Mouse (Mus musculus): ENCODE measurements around the gene Mab21l3. TPM values are rescaled to one million over a fixed set of nuclear protein-coding genes. Genes with fewer than 3 reads are reported as not detected.

Gene Mab21l3
- polyA plus RNA-seq, 1 experiment from 2014 or later = 0.12 TPM

DNA sequence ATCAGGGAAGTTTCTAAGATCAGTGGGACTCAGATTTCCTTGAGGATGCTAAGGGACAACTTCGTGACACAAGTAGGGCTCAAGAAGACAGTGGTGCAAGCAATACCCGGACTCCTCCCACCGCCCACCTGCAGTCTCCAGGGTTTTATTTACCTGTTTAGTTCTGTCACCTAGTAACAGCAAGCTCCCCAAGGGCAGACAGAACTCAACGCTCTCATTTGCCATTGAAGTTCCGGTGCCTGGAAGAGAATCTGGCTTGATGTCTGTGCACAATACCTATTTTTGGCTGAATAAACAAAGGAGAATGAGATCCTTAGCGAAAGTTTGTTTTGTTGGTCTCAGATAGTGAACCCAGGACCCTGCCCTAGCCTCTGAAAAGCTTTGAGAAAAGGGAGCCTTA lies 45.0 kb downstream of the Mab21l3 start:
- DNase-seq (ENCODE audit: low spot score) (no peak), ATAC-seq (no peak)
- Histone ChIP-seq H3K4me3 (ENCODE audit: low read depth, low read length) (no peak overlapping the region), H3K4me1 (ENCODE audit: insufficient read depth, low read depth, low read length) (peaks cover 12% of the 10 kb centered on the region; the same call in 1 of the 2 replicates), H3K27ac (ENCODE audit: low read length) (no peak overlapping the region; the same call in 1 of the 2 replicates), H3K4me2 (replicated peaks; ENCODE audit: low read depth, low read length) (no peak overlapping the region), H3K9ac (replicated peaks; ENCODE audit: low read depth) (no peak overlapping the region), H3K9me3 (ENCODE audit: low read length) (no peaks in the 10 kb centered on the region), H3K27me3 (replicated peaks; ENCODE audit: insufficient read depth, low read length) (no peaks in the 10 kb centered on the region), H3K36me3 (ENCODE audit: insufficient read depth, low read length) (no peaks in the 10 kb centered on the region)
- 53% methylated on average over 6 of the region's 6 CpGs for WGBS
- no peak for TF ChIP-seq CTCF (IDR thresholded peaks at IDR 0.05)
- no peak for TF ChIP-seq EP300 (IDR thresholded peaks at IDR 0.05)

GRCm38 (mm10) chr3:101802746-101803145 lies 46.0 kb downstream of the Mab21l3 start:
- Histone ChIP-seq H3K9me3 (ENCODE audit: low read length) (no peaks in the 10 kb centered on the region), H3K27ac (ENCODE audit: low read length) (no peak overlapping the region), H3K4me3 (ENCODE audit: low read depth, low read length) (no peak overlapping the region), H3K4me2 (replicated peaks; ENCODE audit: low read depth, low read length) (no peak overlapping the region), H3K36me3 (ENCODE audit: insufficient read depth, low read length) (no peaks in the 10 kb centered on the region), H3K27me3 (replicated peaks; ENCODE audit: insufficient read depth, low read length) (no peaks in the 10 kb centered on the region), H3K4me1 (ENCODE audit: insufficient read depth, low read depth, low read length) (peaks cover 12% of the 10 kb centered on the region; the same call in 1 of the 2 replicates), H3K9ac (replicated peaks; ENCODE audit: low read depth) (no peak overlapping the region)
- no peak for TF ChIP-seq CTCF (IDR thresholded peaks at IDR 0.05)
- TF ChIP-seq EP300 (IDR thresholded peaks at IDR 0.05) = no peak
- WGBS = 58% methylated on average over 6 of the region's 6 CpGs
- ATAC-seq (no peak), DNase-seq (ENCODE audit: low spot score) (no peak)

- TF ChIP-seq EP300 (IDR thresholded peaks at IDR 0.05) (no peak), CTCF (IDR thresholded peaks at IDR 0.05) (no peak)
- no peak overlapping the region for H3K4me3 ChIP-seq (ENCODE audit: low read depth, low read length)
- no peak overlapping the region for H3K27ac ChIP-seq (ENCODE audit: low read length)
- WGBS = 62% methylated on average over 7 of the region's 11 CpGs
- no peak overlapping the region for H3K9ac ChIP-seq (replicated peaks; ENCODE audit: low read depth)
- H3K27me3 ChIP-seq (replicated peaks; ENCODE audit: insufficient read depth, low read length) = no peaks in the 10 kb centered on the region
- H3K9me3 ChIP-seq (ENCODE audit: low read length) = no peaks in the 10 kb centered on the region
- H3K4me2 ChIP-seq (replicated peaks; ENCODE audit: low read depth, low read length) = no peak overlapping the region
- H3K36me3 ChIP-seq (ENCODE audit: insufficient read depth, low read length) = no peaks in the 10 kb centered on the region
- H3K4me1 ChIP-seq (ENCODE audit: insufficient read depth, low read depth, low read length) = peaks cover 8% of the 10 kb centered on the region; the same call in 1 of the 2 replicates
- ATAC-seq (no peak), DNase-seq (ENCODE audit: low spot score) (no peak)
Measured at GRCm38 (mm10) chr3:101800596-101801018, 48.2 kb downstream of the Mab21l3 start.

DNA sequence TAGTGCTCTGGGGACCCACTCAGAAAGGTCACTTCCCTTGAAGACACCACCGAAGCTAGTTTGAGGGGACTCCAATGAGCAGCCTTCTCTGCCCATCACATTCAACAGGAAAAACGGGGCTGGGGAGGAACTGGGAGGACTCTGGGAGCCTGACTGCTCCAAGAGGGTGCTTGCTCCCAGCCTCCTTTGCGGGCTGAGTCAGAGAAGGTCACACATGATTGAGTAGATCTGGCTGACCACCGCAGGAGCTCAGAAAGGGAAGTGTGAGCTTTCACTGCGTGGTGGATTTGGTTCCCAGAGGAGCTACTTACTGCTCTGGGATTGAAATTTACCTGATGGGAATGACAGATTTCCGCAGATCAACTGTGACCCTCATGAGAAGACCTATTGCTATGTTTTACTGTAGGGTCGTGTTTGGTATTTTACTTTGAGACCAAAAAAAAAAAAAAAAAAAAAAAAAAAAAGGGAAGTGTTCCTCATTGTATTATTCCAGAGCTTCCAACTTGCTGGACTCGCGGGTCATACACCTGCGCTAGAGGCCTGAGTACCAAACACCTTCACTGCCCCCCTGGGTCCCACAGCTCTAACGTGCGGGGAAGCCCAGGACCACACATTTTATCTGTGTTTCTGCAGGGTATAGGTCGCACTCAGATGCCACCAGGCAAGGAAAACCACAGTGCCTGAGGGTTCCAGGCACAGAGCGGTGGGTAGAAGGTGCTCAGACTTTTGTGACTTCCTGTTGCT lies 48.7 kb downstream of the Mab21l3 start:
- 56% methylated on average over 14 of the region's 14 CpGs for WGBS
- H3K9me3 ChIP-seq (ENCODE audit: low read length) = no peaks in the 10 kb centered on the region
- no peak for TF ChIP-seq EP300 (IDR thresholded peaks at IDR 0.05)
- TF ChIP-seq CTCF (IDR thresholded peaks at IDR 0.05) = no peak
- no peak overlapping the region for H3K9ac ChIP-seq (replicated peaks; ENCODE audit: low read depth)
- peak; percentile 16; the same call in 1 of the 2 replicates for ATAC-seq
- peak; percentile 61 for DNase-seq (ENCODE audit: low spot score)
- H3K36me3 ChIP-seq (ENCODE audit: insufficient read depth, low read length) = no peaks in the 10 kb centered on the region
- peaks cover 4% of the 10 kb centered on the region; the same call in 1 of the 2 replicates for H3K4me1 ChIP-seq (ENCODE audit: insufficient read depth, low read depth, low read length)
- no peak overlapping the region for H3K27ac ChIP-seq (ENCODE audit: low read length)
- H3K27me3 ChIP-seq (replicated peaks; ENCODE audit: insufficient read depth, low read length) = no peaks in the 10 kb centered on the region
- H3K4me2 ChIP-seq (replicated peaks; ENCODE audit: low read depth, low read length) = no peak overlapping the region
- no peak overlapping the region for H3K4me3 ChIP-seq (ENCODE audit: low read depth, low read length)

GRCm38 (mm10) chr3:101797830-101798709 lies 50.7 kb downstream of the Mab21l3 start:
- Histone ChIP-seq H3K9ac (replicated peaks; ENCODE audit: low read depth) (no peak overlapping the region), H3K4me2 (replicated peaks; ENCODE audit: low read depth, low read length) (no peak overlapping the region), H3K27me3 (replicated peaks; ENCODE audit: insufficient read depth, low read length) (no peaks in the 10 kb centered on the region), H3K4me1 (ENCODE audit: insufficient read depth, low read depth, low read length) (peaks cover 4% of the 10 kb centered on the region; the same call in 1 of the 2 replicates), H3K4me3 (ENCODE audit: low read depth, low read length) (no peak overlapping the region), H3K9me3 (ENCODE audit: low read length) (no peaks in the 10 kb centered on the region), H3K27ac (ENCODE audit: low read length) (no peak overlapping the region), H3K36me3 (ENCODE audit: insufficient read depth, low read length) (no peaks in the 10 kb centered on the region)
- 63% methylated on average over 15 of the region's 15 CpGs for WGBS
- TF ChIP-seq CTCF (IDR thresholded peaks at IDR 0.05) (no peak), EP300 (IDR thresholded peaks at IDR 0.05) (no peak)
- 0 out of 2 replicates have a peak, but pooled peaks have one; percentile 34 for ATAC-seq
- peak; percentile 45 for DNase-seq (ENCODE audit: low spot score)

- Histone ChIP-seq H3K36me3 (ENCODE audit: insufficient read depth, low read length) (no peaks in the 10 kb centered on the region), H3K4me1 (ENCODE audit: insufficient read depth, low read depth, low read length) (peaks cover 4% of the 10 kb centered on the region; the same call in 1 of the 2 replicates), H3K9me3 (ENCODE audit: low read length) (no peaks in the 10 kb centered on the region), H3K27ac (ENCODE audit: low read length) (no peak overlapping the region), H3K4me3 (ENCODE audit: low read depth, low read length) (no peak overlapping the region), H3K9ac (replicated peaks; ENCODE audit: low read depth) (no peak overlapping the region), H3K27me3 (replicated peaks; ENCODE audit: insufficient read depth, low read length) (no peaks in the 10 kb centered on the region), H3K4me2 (replicated peaks; ENCODE audit: low read depth, low read length) (no peak overlapping the region)
- ATAC-seq (no peak), DNase-seq (ENCODE audit: low spot score) (no peak)
- TF ChIP-seq CTCF (IDR thresholded peaks at IDR 0.05) = no peak
- no peak for TF ChIP-seq EP300 (IDR thresholded peaks at IDR 0.05)
- WGBS = 22% methylated on average over 7 of the region's 7 CpGs
Measured at GRCm38 (mm10) chr3:101796212-101796611, 52.5 kb downstream of the Mab21l3 start.

Data from lung, postnatal 0 days (tissue).